Mouse (Mus musculus): Measurements from ENCODE around the gene Olfr960.

GRCm38 (mm10) chr9:39610355-39610754 is 10.8 kb upstream of the Olfr960 start, which contains the start of gene Olfr148:
- TF ChIP-seq FOSL1 (IDR thresholded peaks at IDR 0.05; ENCODE audit: insufficient read depth, low read length, poor library complexity, severe bottlenecking) (no peak), CTCF (IDR thresholded peaks at IDR 0.05; ENCODE audit: control insufficient read depth, insufficient read depth, insufficient read length) (no peak), MAX (IDR thresholded peaks at IDR 0.05) (no peak), MYOD1 (IDR thresholded peaks at IDR 0.05; ENCODE audit: control insufficient read depth, insufficient read length, low read depth) (no peak), USF1 (IDR thresholded peaks at IDR 0.05; ENCODE audit: low read depth) (no peak), CEBPB (IDR thresholded peaks at IDR 0.05; ENCODE audit: low read depth) (no peak)

Measured in C2C12 (cell line).